15 mouse cellular contexts compared by ENCODE assay signal in the genomic region with DNA sequence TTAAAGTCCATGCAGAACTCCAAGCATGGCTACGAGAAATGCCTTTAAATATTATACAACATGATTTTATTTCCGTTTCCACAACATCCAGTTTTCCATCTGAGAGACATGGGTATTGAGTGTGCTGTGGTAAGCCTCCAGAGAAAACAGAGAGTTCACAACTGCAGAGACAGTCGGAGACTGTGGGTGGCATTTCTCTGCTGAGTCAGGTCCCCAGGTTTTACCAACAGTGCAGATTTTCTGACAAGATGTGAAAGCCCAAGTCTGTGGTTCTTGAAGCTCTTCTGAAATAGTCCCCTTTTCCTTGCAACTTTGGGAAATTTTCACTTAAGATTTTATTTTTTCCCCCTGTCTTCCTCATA.
DNase-seq lines count a peak whose midpoint lies in the region; ATAC-seq lines count a peak whose summit lies in the region.
"Had no signal": no experiment of that assay in that cellular context is flagged by ENCODE, and none has a peak within 500 bp of the region (broad histone marks: within the 10 kb centered on the region; RNA-seq: fewer than 3 reads in every experiment).

No protein-coding gene starts in this region.

- H3K27me3 ChIP-seq in liver, embryonic 16.5 days (ENCODE audit: control insufficient read depth, insufficient read depth, low read depth, low read length) = no peaks in the 10 kb centered on the region
- H3K27me3 ChIP-seq in liver, embryonic 11.5 days (replicated peaks; ENCODE audit: control insufficient read depth, insufficient read depth, low read length) = no peaks in the 10 kb centered on the region
- H3K27me3 ChIP-seq: neural tube, embryonic 12.5 days had no signal

- 23% methylated on average over 3 of the region's 3 CpGs for WGBS in liver, embryonic 16.5 days (ENCODE audit: insufficient replicate concordance)
- 55% methylated on average over 3 of the region's 3 CpGs for WGBS in liver, embryonic 11.5 days

- no peak for DNase-seq in frontal cortex, postnatal 25 days (ENCODE audit: low spot score in 2 of 2)
- no peak for DNase-seq in liver, embryonic 11.5 days (ENCODE audit: low spot score)
- peak; percentile 20 for DNase-seq in induced T-regulatory cell, adult 2 months (ENCODE audit: low read depth)
- DNase-seq in urinary bladder, postnatal 25 days (ENCODE audit: low spot score) = no peak
- no peak for DNase-seq in retina, embryonic 14.5 days (ENCODE audit: low spot score)
- DNase-seq: cerebellum, postnatal 10 days; heart, postnatal 36 days; retina, postnatal 1 day had no signal

- ATAC-seq in frontal cortex, adult (ENCODE audit: low TSS enrichment) = peak; percentile 84
- ATAC-seq in liver, embryonic 16.5 days (ENCODE audit: low read depth) = peak; percentile 22; the same call in 1 of the 2 replicates
- no peak for ATAC-seq in liver, embryonic 11.5 days (replicated peaks; ENCODE audit: low FRiP score)
- ATAC-seq in CD4-positive, CD25-positive, alpha-beta regulatory T cell, adult 4 months = peak; percentile 45
- ATAC-seq: Patski had no signal

- no peaks in the 10 kb centered on the region; the same call in 1 of the 2 replicates for H3K4me1 ChIP-seq in liver, embryonic 16.5 days (ENCODE audit: control insufficient read depth, low read depth, low read length)
- H3K4me1 ChIP-seq in liver, embryonic 11.5 days (replicated peaks; ENCODE audit: control insufficient read depth, insufficient read depth, low read length) = no peaks in the 10 kb centered on the region; the same call in 1 of the 2 replicates

- H3K27ac ChIP-seq in liver, embryonic 16.5 days (ENCODE audit: low read length) = peak overlapping the region; percentile 31; the same call in 1 of the 2 replicates
- no peak overlapping the region for H3K27ac ChIP-seq in liver, embryonic 11.5 days (ENCODE audit: low read depth, low read length)
- H3K27ac ChIP-seq: embryonic facial prominence, embryonic 10.5 days; kidney, postnatal 0 days; neural tube, embryonic 12.5 days had no signal

- no peaks in the 10 kb centered on the region for H3K9me3 ChIP-seq in liver, embryonic 16.5 days (replicated peaks; ENCODE audit: control insufficient read depth, low read length)
- no peaks in the 10 kb centered on the region for H3K9me3 ChIP-seq in liver, embryonic 11.5 days (ENCODE audit: control insufficient read depth, low read length)
- H3K9me3 ChIP-seq: embryonic facial prominence, embryonic 10.5 days; neural tube, embryonic 12.5 days had no signal

- no peak overlapping the region for H3K9ac ChIP-seq in liver, embryonic 16.5 days (ENCODE audit: low read depth, low read length)
- H3K9ac ChIP-seq in liver, embryonic 11.5 days (ENCODE audit: low read depth, low read length) = no peak overlapping the region
- H3K9ac ChIP-seq: neural tube, embryonic 12.5 days had no signal

- no peak overlapping the region for H3K4me3 ChIP-seq in liver, embryonic 16.5 days (ENCODE audit: low read depth, low read length)
- H3K4me3 ChIP-seq in liver, embryonic 11.5 days (ENCODE audit: low read depth, low read length) = no peak overlapping the region
- H3K4me3 ChIP-seq: embryonic facial prominence, embryonic 10.5 days; neural tube, embryonic 12.5 days had no signal

- H3K36me3 ChIP-seq in liver, embryonic 16.5 days (ENCODE audit: control insufficient read depth, insufficient read depth) = no peaks in the 10 kb centered on the region
- H3K36me3 ChIP-seq in liver, embryonic 11.5 days (ENCODE audit: control insufficient read depth, insufficient read depth, low read length) = no peaks in the 10 kb centered on the region
- H3K36me3 ChIP-seq: embryonic facial prominence, embryonic 10.5 days; neural tube, embryonic 12.5 days had no signal

- H3K4me2 ChIP-seq in liver, embryonic 16.5 days (ENCODE audit: low read depth, low read length) = no peak overlapping the region
- H3K4me2 ChIP-seq in liver, embryonic 11.5 days = no peak overlapping the region
- H3K4me2 ChIP-seq: neural tube, embryonic 12.5 days had no signal
